Mouse (Mus musculus) lung, postnatal 0 days (tissue): ENCODE results near the gene Galnt7. TPM values are rescaled to one million over a fixed set of nuclear protein-coding genes. Genes with fewer than 3 reads are reported as not detected.
"Not testable (repeated sequence)": the region's sequence is repeated elsewhere in the genome, so short reads cannot be mapped to it uniquely, and the experiment has no call there.

ENCODE experiments used
- ATAC-seq: fragments of 200-750 bp; cut with Nextera tagmentation; 2 replicates; pipeline ENCODE4 v1.8.0; 2017; ENCODE audit warnings: moderate library complexity
- DNase-seq: peaks from one replicate; pipeline ENCODE4 v3.0.0-alpha.2; 2016; ENCODE audit warnings: low spot score
- H3K27ac ChIP-seq: fragments of 300-500 bp; sonication (generic); 2 replicates; pipeline ENCODE4 v1.5.1; 2014; ENCODE audit warnings: antibody characterized with exemption, mild to moderate bottlenecking, low read length, mixed read lengths
- H3K27me3 ChIP-seq: fragments of 300-500 bp; sonication (generic); replicated peaks from 2 replicates; pipeline ENCODE4 v1.6.1; 2014; ENCODE audit warnings: low read length, mixed read lengths; ENCODE audit not compliant: insufficient read depth
- H3K36me3 ChIP-seq: fragments of 300-500 bp; sonication (generic); 2 replicates; pipeline ENCODE4 v1.6.1; 2014; ENCODE audit warnings: low read length, mixed read lengths; ENCODE audit not compliant: insufficient read depth
- H3K4me1 ChIP-seq: fragments of 300-500 bp; sonication (generic); 2 replicates; pipeline ENCODE4 v1.6.1; 2014; ENCODE audit warnings: antibody characterized with exemption, low read depth, low read length, mixed read lengths; ENCODE audit not compliant: insufficient read depth
- H3K4me2 ChIP-seq: fragments of 300-500 bp; sonication (generic); replicated peaks from 2 replicates; pipeline ENCODE4 v1.6.1; 2014; ENCODE audit warnings: low read depth, mild to moderate bottlenecking, low read length, moderate library complexity, mixed read lengths
- H3K4me3 ChIP-seq: fragments of 300-500 bp; sonication (generic); 2 replicates; pipeline ENCODE4 v1.5.1; 2014; ENCODE audit warnings: low read depth, low read length
- H3K9ac ChIP-seq: fragments of 300-500 bp; sonication (generic); replicated peaks from 2 replicates; pipeline ENCODE4 v1.6.1; 2014; ENCODE audit warnings: low read depth, mild to moderate bottlenecking
- H3K9me3 ChIP-seq: fragments of 300-500 bp; sonication (generic); 2 replicates; pipeline ENCODE4 v1.6.1; 2016; ENCODE audit warnings: low read length, mixed read lengths
- CTCF ChIP-seq: IDR thresholded peaks from 2 replicates; pipeline ENCODE4 v1.5.1; 2016; ENCODE audit warnings: antibody characterized with exemption, mild to moderate bottlenecking
- EP300 ChIP-seq: IDR thresholded peaks from 2 replicates; pipeline ENCODE4 v1.6.1; 2016; ENCODE audit warnings: antibody characterized with exemption, mild to moderate bottlenecking, control low read depth
- WGBS: fragments of 180-500 bp; shearing (Covaris S2); extraction: QIAGEN DNeasy Blood & Tissue Kit; methylation state at CpG from one replicate; pipeline ENCODE4 v1.1.7; 2014; 5-methylcytosine and 5-hydroxymethylcytosine counted together
- polyA plus RNA-seq: library from polyadenylated mRNA; unstranded; fragments of >200 nt; fragmentation: Nextera tagmentation; extraction: Ambion mirVana; gene quantifications from 2 replicates; pipeline ENCODE4 v1.2.1, GENCODE M21; 2015

The Galnt7 gene
- polyA plus RNA-seq, 1 experiment from 2014 or later: 5.0 TPM

- peak overlapping the region; percentile 28 for H3K4me3 ChIP-seq
- H3K36me3 ChIP-seq: no peaks in the 10 kb centered on the region
- peak overlapping the region; percentile 26; the same call in 1 of the 2 replicates for H3K9ac ChIP-seq
- WGBS: 11% methylated on average over 15 of the region's 15 CpGs
- ATAC-seq (peak; percentile 92), DNase-seq (peak; percentile 96)
- H3K4me1 ChIP-seq: no peaks in the 10 kb centered on the region
- TF ChIP-seq CTCF: peak; percentile 90
- peak; percentile 26; the same call in 1 of the 2 replicates for TF ChIP-seq EP300
- H3K27ac ChIP-seq: peak overlapping the region; percentile 77
- peak overlapping the region; percentile 51 for H3K4me2 ChIP-seq
- no peaks in the 10 kb centered on the region for H3K27me3 ChIP-seq
- no peaks in the 10 kb centered on the region for H3K9me3 ChIP-seq
These were observed 122.0 kb downstream of the Galnt7 start for GRCm38 (mm10) chr8:57530666-57531349.

GRCm38 (mm10) chr8:57530238-57530637 is 122.6 kb downstream of the Galnt7 start:
- 0 out of 2 replicates have a peak overlapping the region, but pooled peaks have one; percentile 26 for H3K9ac ChIP-seq
- DNase-seq (no peak), ATAC-seq (peak; percentile 37)
- peak overlapping the region; percentile 28 for H3K4me3 ChIP-seq
- H3K27ac ChIP-seq: peak overlapping the region; percentile 77
- TF ChIP-seq CTCF (no peak), EP300 (no peak)
- H3K4me1 ChIP-seq: no peaks in the 10 kb centered on the region
- H3K9me3 ChIP-seq: no peaks in the 10 kb centered on the region
- no peaks in the 10 kb centered on the region for H3K27me3 ChIP-seq
- no peaks in the 10 kb centered on the region for H3K36me3 ChIP-seq
- H3K4me2 ChIP-seq: peak overlapping the region; percentile 51
- WGBS: 64% methylated on average over 13 of the region's 13 CpGs

- Histone ChIP-seq H3K9ac (no peak overlapping the region), H3K4me1 (no peaks in the 10 kb centered on the region), H3K4me3 (no peak overlapping the region), H3K27me3 (no peaks in the 10 kb centered on the region), H3K4me2 (no peak overlapping the region), H3K27ac (no peak overlapping the region), H3K36me3 (no peaks in the 10 kb centered on the region), H3K9me3 (no peaks in the 10 kb centered on the region)
- TF ChIP-seq CTCF (no peak), EP300 (no peak)
- DNase-seq (no peak), ATAC-seq (no peak)
- 100% methylated on average over 1 of the region's 1 CpGs for WGBS
These were observed 124.8 kb downstream of the Galnt7 start for GRCm38 (mm10) chr8:57528036-57528435.

- DNase-seq: no peak
- no peak for ATAC-seq
- no peak overlapping the region for H3K4me3 ChIP-seq
- no peak overlapping the region for H3K4me2 ChIP-seq
- TF ChIP-seq CTCF (no peak), EP300 (no peak)
- 0 out of 2 replicates have a peak, but pooled peaks cover 3% of the 10 kb centered on the region for H3K36me3 ChIP-seq
- no peak overlapping the region for H3K27ac ChIP-seq
- no peak overlapping the region for H3K9ac ChIP-seq
- no peaks in the 10 kb centered on the region for H3K4me1 ChIP-seq
- H3K27me3 ChIP-seq: no peaks in the 10 kb centered on the region
- WGBS: 77% methylated on average over 12 of the region's 12 CpGs
- H3K9me3 ChIP-seq: no peaks in the 10 kb centered on the region
These were observed 132.5 kb downstream of the Galnt7 start for GRCm38 (mm10) chr8:57520186-57520786.

GRCm38 (mm10) chr8:57517723-57518122 is 135.1 kb downstream of the Galnt7 start:
- no peak for TF ChIP-seq CTCF
- TF ChIP-seq EP300: no peak
- peaks cover 3% of the 10 kb centered on the region; the same call in 1 of the 2 replicates for H3K4me1 ChIP-seq
- no peak overlapping the region for H3K9ac ChIP-seq
- H3K36me3 ChIP-seq: 0 out of 2 replicates have a peak, but pooled peaks cover 5% of the 10 kb centered on the region
- H3K4me3 ChIP-seq: no peak overlapping the region
- H3K4me2 ChIP-seq: no peak overlapping the region
- H3K9me3 ChIP-seq: no peaks in the 10 kb centered on the region
- WGBS: 85% methylated on average over 3 of the region's 3 CpGs
- H3K27ac ChIP-seq: no peak overlapping the region
- DNase-seq: no peak
- no peaks in the 10 kb centered on the region for H3K27me3 ChIP-seq
- no peak for ATAC-seq

- 84% methylated on average over 4 of the region's 5 CpGs for WGBS
- not testable (repeated sequence) for H3K4me3 ChIP-seq, H3K9ac ChIP-seq, H3K4me1 ChIP-seq, ATAC-seq, H3K9me3 ChIP-seq, H3K27ac ChIP-seq, H3K4me2 ChIP-seq, DNase-seq, H3K36me3 ChIP-seq, H3K27me3 ChIP-seq
These were observed 136.1 kb downstream of the Galnt7 start for GRCm38 (mm10) chr8:57516685-57517084.

- ATAC-seq: not testable (repeated sequence)
- WGBS: 2% methylated on average over 9 of the region's 10 CpGs
These were observed 139.6 kb downstream of the Galnt7 start for GRCm38 (mm10) chr8:57513178-57513661.

More at GRCm38 (mm10) chr8:57513178-57513661, 139.6 kb downstream of the Galnt7 start:
- H3K9me3 ChIP-seq, H3K36me3 ChIP-seq, H3K4me1 ChIP-seq, H3K27ac ChIP-seq, DNase-seq, H3K27me3 ChIP-seq, H3K9ac ChIP-seq: not testable (repeated sequence)
- Histone ChIP-seq H3K4me2 (peak overlapping the region; percentile 67), H3K4me3 (peak overlapping the region; percentile 94)
